Mouse (Mus musculus) stomach, embryonic 16.5 days (tissue): Measurements from ENCODE around the gene Cdc14b. TPM values are rescaled to one million over a fixed set of nuclear protein-coding genes. Genes with fewer than 3 reads are reported as not detected.

Experiments
- ATAC-seq: fragments of 200-750 bp; cut with Nextera tagmentation; 2 replicates; pipeline ENCODE4 v1.8.0; 2017; ENCODE audit warnings: moderate number of reproducible peaks, moderate TSS enrichment; ENCODE audit not compliant: insufficient read depth, low FRiP score
- H3K27ac ChIP-seq: fragments of 300-500 bp; sonication (generic); 2 replicates; pipeline ENCODE4 v1.5.1; 2014; ENCODE audit warnings: low read length
- H3K27me3 ChIP-seq: fragments of 300-500 bp; sonication (generic); 2 replicates; pipeline ENCODE4 v1.6.1; 2014; ENCODE audit warnings: low read length, control low read depth, mixed read lengths; ENCODE audit not compliant: control insufficient read depth, insufficient read depth
- H3K36me3 ChIP-seq: fragments of 300-500 bp; sonication (generic); 2 replicates; pipeline ENCODE4 v1.6.1; 2014; ENCODE audit warnings: low read length; ENCODE audit not compliant: control insufficient read depth, insufficient read depth
- H3K4me1 ChIP-seq: fragments of 300-500 bp; sonication (generic); 2 replicates; pipeline ENCODE4 v1.6.1; 2014; ENCODE audit warnings: low read length, control low read depth, mixed read lengths; ENCODE audit not compliant: control insufficient read depth, insufficient read depth
- H3K4me2 ChIP-seq: fragments of 300-500 bp; sonication (generic); 2 replicates; pipeline ENCODE4 v1.6.1; 2014; ENCODE audit warnings: low read depth, low read length, mixed read lengths
- H3K4me3 ChIP-seq: fragments of 300-500 bp; sonication (generic); replicated peaks from 2 replicates; pipeline ENCODE4 v1.5.1; 2014; ENCODE audit warnings: mild to moderate bottlenecking, low read length
- H3K9ac ChIP-seq: fragments of 300-500 bp; sonication (generic); 2 replicates; pipeline ENCODE4 v1.6.1; 2014; ENCODE audit warnings: low read length
- H3K9me3 ChIP-seq: fragments of 300-500 bp; sonication (generic); replicated peaks from 2 replicates; pipeline ENCODE4 v1.6.1; 2016; ENCODE audit warnings: low read length, control low read depth; ENCODE audit not compliant: control insufficient read depth
- WGBS: fragments of 180-500 bp; shearing (Covaris S2); extraction: QIAGEN DNeasy Blood & Tissue Kit; methylation state at CpG from one replicate; pipeline ENCODE4 v1.1.7; 2014; 5-methylcytosine and 5-hydroxymethylcytosine counted together
- polyA plus RNA-seq: library from polyadenylated mRNA; unstranded; fragments of >200 nt; fragmentation: Nextera tagmentation; extraction: Ambion mirVana; gene quantifications from 2 replicates; pipeline ENCODE4 v1.2.1, GENCODE M21; 2015

Gene Cdc14b
- polyA plus RNA-seq = 25.2 and 28.9 TPM in 2 replicates

DNA sequence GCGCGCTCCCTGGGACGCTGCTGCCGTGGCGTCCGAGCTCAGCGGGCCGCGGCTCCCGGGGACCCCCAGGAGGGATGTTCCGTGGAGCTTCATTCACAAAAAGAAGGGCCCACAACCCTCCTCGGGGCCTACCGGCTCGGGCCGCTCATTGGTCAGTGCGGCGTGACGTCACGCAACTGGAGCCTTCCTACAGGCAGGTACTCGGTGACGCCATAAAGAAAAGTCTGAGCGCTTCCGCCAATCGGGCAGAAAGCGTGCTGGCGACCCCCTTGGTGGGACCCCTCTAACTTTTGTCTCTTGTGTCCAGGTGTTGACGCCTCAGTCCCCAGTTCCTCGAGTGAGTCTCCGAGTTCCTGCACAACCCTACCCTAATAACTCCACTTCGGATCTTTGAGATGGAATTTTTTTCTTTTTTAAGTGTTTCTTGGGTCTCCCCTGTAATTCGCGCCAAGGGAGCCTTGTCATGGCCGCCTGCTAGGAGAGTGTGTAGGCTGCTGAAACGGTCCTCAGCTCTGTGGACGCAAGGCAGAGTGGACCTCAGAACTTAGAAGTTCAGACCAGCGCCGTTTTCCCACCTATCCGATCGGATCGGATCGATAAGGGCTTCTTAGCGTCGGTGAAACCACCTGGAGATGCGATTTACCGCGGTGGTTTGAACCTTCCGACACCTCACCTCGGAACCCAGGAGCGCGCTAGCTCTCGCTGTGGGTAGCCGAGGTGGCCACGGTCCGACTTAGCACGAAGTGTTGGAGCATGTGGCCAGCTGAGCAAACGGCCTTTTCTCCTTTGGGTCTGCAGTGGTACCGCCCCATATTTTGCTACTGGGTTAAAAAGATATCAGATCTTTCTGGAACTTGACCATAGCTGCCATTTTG is at the start of gene Cdc14b:
Gene Cdc14b, minus strand, starts transcription at position 412 of the 875 bp plus-strand sequence.
- Histone ChIP-seq H3K36me3 (no peaks in the 10 kb centered on the region), H3K27me3 (no peaks in the 10 kb centered on the region; the same call in 1 of the 2 replicates), H3K4me3 (peak within 1 kb of the TSS; percentile 83), H3K4me2 (peak within 1 kb of the TSS; percentile 99), H3K4me1 (no peaks in the 10 kb centered on the region), H3K27ac (peak within 1 kb of the TSS; percentile 47), H3K9ac (peak within 1 kb of the TSS; percentile 86), H3K9me3 (no peaks in the 10 kb centered on the region)
- under 1% methylated on average over 57 of the region's 57 CpGs for WGBS
- ATAC-seq = peak; percentile 92

DNA sequence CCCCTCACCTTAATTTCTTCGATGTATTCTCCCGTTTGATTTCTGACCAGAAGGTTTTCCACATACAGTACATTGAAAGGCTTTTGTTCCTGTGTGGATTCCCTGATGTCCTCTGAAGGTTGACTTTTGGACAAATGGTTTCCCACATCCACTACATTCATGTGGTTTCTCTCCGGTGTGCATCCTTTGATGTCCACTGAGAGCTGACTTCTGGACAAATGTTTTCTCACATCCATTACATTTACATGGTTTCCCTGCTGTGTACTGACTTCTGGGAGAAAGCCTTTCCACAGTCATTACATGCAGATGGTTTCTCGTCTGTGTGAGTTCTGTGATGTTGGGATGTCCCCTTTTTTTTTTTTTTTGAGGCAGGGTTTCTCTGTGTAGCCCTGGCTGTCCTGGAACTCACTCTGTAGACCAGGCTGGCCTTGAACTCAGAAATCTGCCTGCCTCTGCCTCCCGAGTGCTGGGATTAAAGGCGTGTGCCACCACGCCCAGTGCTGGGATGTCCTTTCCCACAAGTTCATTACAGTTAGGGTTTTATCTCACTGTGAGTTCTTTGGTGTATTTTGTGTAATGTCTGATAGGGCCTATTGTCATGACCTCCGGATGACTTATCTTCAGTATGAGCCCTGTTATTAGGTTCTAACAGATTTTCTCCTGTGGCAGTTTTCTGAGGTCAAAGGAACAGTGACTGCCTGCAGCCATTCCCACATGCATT is 47.6 kb upstream of the Cdc14b start:
- no peak overlapping the region for H3K4me2 ChIP-seq
- H3K9me3 ChIP-seq = no peaks in the 10 kb centered on the region
- no peak for ATAC-seq
- H3K36me3 ChIP-seq = no peaks in the 10 kb centered on the region
- H3K27me3 ChIP-seq = no peaks in the 10 kb centered on the region
- 84% methylated on average over 8 of the region's 8 CpGs for WGBS
- H3K4me1 ChIP-seq = no peaks in the 10 kb centered on the region
- no peak overlapping the region for H3K4me3 ChIP-seq
- H3K9ac ChIP-seq = no peak overlapping the region
- H3K27ac ChIP-seq = no peak overlapping the region

GRCm38 (mm10) chr13:64320334-64320733 is 45.2 kb upstream of the Cdc14b start:
- H3K27ac ChIP-seq = no peak overlapping the region
- no peaks in the 10 kb centered on the region for H3K4me1 ChIP-seq
- H3K36me3 ChIP-seq = no peaks in the 10 kb centered on the region
- H3K27me3 ChIP-seq = no peaks in the 10 kb centered on the region
- ATAC-seq = no peak
- H3K4me3 ChIP-seq = no peak overlapping the region
- 73% methylated on average over 8 of the region's 8 CpGs for WGBS
- H3K4me2 ChIP-seq = no peak overlapping the region
- no peaks in the 10 kb centered on the region for H3K9me3 ChIP-seq
- H3K9ac ChIP-seq = no peak overlapping the region

DNA sequence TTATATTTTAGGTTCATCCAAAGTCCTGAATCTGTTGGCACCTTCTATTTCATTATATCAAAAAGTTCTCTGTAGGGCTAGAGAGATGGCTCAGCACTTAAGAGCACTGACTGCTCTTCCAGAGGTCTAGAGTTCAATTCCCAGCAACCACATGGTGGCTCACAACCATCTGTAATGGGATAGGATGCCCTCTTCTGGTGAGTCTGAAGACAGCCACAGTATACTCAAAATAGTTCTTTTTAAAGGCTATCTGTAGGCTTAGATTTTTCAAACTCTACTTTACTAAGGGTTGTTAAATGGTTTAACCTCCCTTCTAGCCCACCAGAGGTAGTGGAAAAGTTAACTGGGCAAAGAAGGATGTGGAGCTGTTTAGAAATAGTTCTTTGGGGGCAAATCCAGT is 44.7 kb upstream of the Cdc14b start:
- no peak for ATAC-seq
- Histone ChIP-seq H3K4me3 (no peak overlapping the region), H3K27me3 (no peaks in the 10 kb centered on the region), H3K4me1 (no peaks in the 10 kb centered on the region), H3K9ac (no peak overlapping the region), H3K9me3 (no peaks in the 10 kb centered on the region), H3K4me2 (no peak overlapping the region), H3K27ac (no peak overlapping the region), H3K36me3 (no peaks in the 10 kb centered on the region)

- H3K4me2 ChIP-seq = no peak overlapping the region
- no peak overlapping the region for H3K9ac ChIP-seq
- no peaks in the 10 kb centered on the region for H3K9me3 ChIP-seq
- no peak overlapping the region for H3K4me3 ChIP-seq
- WGBS = 63% methylated on average over 2 of the region's 2 CpGs
- H3K27me3 ChIP-seq = no peaks in the 10 kb centered on the region
- H3K4me1 ChIP-seq = no peaks in the 10 kb centered on the region
- no peaks in the 10 kb centered on the region for H3K36me3 ChIP-seq
- ATAC-seq = no peak
- H3K27ac ChIP-seq = no peak overlapping the region
These were observed 43.3 kb upstream of the Cdc14b start for GRCm38 (mm10) chr13:64318355-64318754.

GRCm38 (mm10) chr13:64315483-64316050 is 40.5 kb upstream of the Cdc14b start:
- no peaks in the 10 kb centered on the region for H3K27me3 ChIP-seq
- no peaks in the 10 kb centered on the region for H3K9me3 ChIP-seq
- H3K9ac ChIP-seq = no peak overlapping the region
- no peak overlapping the region for H3K27ac ChIP-seq
- H3K4me1 ChIP-seq = 0 out of 2 replicates have a peak, but pooled peaks cover 11% of the 10 kb centered on the region
- H3K36me3 ChIP-seq = no peaks in the 10 kb centered on the region
- H3K4me2 ChIP-seq = no peak overlapping the region
- no peak overlapping the region for H3K4me3 ChIP-seq
- ATAC-seq = no peak
- WGBS = under 1% methylated on average over 3 of the region's 3 CpGs

GRCm38 (mm10) chr13:64314041-64314440 is 39.0 kb upstream of the Cdc14b start:
- H3K9ac ChIP-seq = no peak overlapping the region

GRCm38 (mm10) chr13:64312916-64313289 is 37.8 kb upstream of the Cdc14b start:
- H3K9me3 ChIP-seq = no peaks in the 10 kb centered on the region
- ATAC-seq = no peak; the same call in 1 of the 2 replicates
- no peaks in the 10 kb centered on the region for H3K27me3 ChIP-seq
- 0 out of 2 replicates have a peak, but pooled peaks cover 2% of the 10 kb centered on the region for H3K36me3 ChIP-seq
- H3K9ac ChIP-seq = peak overlapping the region; percentile 68
- 0 out of 2 replicates have a peak, but pooled peaks cover 22% of the 10 kb centered on the region for H3K4me1 ChIP-seq
- H3K27ac ChIP-seq = peak overlapping the region; percentile 49
- 0% methylated on average over 2 of the region's 2 CpGs for WGBS
- H3K4me2 ChIP-seq = peak overlapping the region; percentile 52
- peak overlapping the region; percentile 74 for H3K4me3 ChIP-seq

More at GRCm38 (mm10) chr13:64314041-64314440, 39.0 kb upstream of the Cdc14b start:
- H3K4me2 ChIP-seq = no peak overlapping the region
- H3K27me3 ChIP-seq = no peaks in the 10 kb centered on the region
- H3K4me1 ChIP-seq = 0 out of 2 replicates have a peak, but pooled peaks cover 22% of the 10 kb centered on the region
- no peaks in the 10 kb centered on the region for H3K9me3 ChIP-seq
- no peak overlapping the region for H3K4me3 ChIP-seq
- WGBS = 68% methylated on average over 3 of the region's 3 CpGs
- H3K36me3 ChIP-seq = no peaks in the 10 kb centered on the region
- ATAC-seq = no peak
- H3K27ac ChIP-seq = no peak overlapping the region
